Mouse (Mus musculus) E14TG2a.4 (cell line): ENCODE measurements around the gene Foxn3.

Experiments
- CTCF ChIP-seq: conservative IDR thresholded peaks from 2 replicates; pipeline ENCODE4 v1.5.1; 2014; ENCODE audit warnings: low read length
- NANOG ChIP-seq: IDR thresholded peaks from 2 replicates; pipeline ENCODE4 v1.6.1; 2014; ENCODE audit warnings: borderline replicate concordance, low read length, mixed read lengths

DNA sequence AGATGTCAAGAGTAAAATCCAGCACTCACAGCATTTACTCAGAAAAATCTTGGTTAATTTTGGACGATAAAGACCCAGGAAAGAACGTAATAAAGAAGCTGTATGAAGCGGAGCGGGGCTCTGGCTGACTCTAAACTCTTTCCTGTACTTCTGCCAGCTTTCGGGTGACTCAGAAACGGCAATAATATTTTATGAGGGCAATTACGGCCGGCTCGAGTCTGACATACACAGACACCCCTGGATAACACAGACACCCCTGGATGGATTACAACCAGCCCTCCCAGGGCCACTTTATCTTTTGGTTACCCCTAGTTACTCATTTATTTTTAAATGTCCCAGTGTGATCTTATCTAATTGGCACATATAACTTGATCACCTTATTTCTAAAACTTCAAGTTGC is 211.7 kb downstream of the Foxn3 start:
- no peak for TF ChIP-seq CTCF
- no peak for TF ChIP-seq NANOG
